Mouse (Mus musculus): ENCODE results near the gene Rpl38. TPM values are rescaled to one million over a fixed set of nuclear protein-coding genes. Genes with fewer than 3 reads are reported as not detected.

The Rpl38 gene
- total and polyA plus RNA-seq, 3 experiments, result 335 to 660 (median 587) TPM

DNA sequence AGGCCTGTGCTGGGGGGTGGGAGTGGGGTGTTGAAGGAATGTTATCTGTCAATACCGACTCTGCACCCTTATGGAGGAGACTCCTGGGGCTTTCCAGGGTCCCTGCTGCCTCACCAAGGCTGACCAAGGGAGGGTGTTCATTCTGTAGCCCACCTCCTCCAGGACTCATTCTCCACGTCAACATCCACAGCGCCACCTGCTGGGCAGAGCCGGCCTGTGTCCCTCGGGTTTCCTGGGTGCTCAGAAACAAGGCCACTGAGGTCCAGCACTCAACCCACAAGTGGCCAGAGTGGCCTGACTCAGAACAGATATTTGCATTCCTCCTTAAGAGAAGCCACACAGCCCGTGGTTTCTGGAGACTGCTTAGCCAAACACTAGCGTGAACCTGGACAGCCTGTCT, 10.6 kb upstream of the Rpl38 start:
- peak in 1 of 2 experiments; percentile 63 for DNase-seq
- TF ChIP-seq CTCF (IDR thresholded peaks at IDR 0.05) (peak; percentile 71), POLR2A (IDR thresholded peaks at IDR 0.05; ENCODE audit: insufficient read depth, low read depth, low read length) (no peak)
- Histone ChIP-seq H3K27ac (no peak overlapping the region), H3K4me3 (no peak overlapping the region), H3K9ac (ENCODE audit: low read depth, low read length) (no peak overlapping the region), H3K79me2 (replicated peaks; ENCODE audit: control insufficient read depth, insufficient read depth, low read length) (no peaks in the 10 kb centered on the region), H3K36me3 (ENCODE audit: control insufficient read depth, insufficient read depth, low read length) (no peaks in the 10 kb centered on the region), H3K27me3 (ENCODE audit: control insufficient read depth, insufficient read depth, low read length) (no peaks in the 10 kb centered on the region; the same call in 1 of the 2 replicates), H3K4me1 (ENCODE audit: control insufficient read depth, insufficient read depth, low read length) (no peaks in the 10 kb centered on the region)
- intact Hi-C loops (cut with DNase I), result no loop called here
- 19% methylated on average over 7 of the region's 7 CpGs for WGBS

DNA sequence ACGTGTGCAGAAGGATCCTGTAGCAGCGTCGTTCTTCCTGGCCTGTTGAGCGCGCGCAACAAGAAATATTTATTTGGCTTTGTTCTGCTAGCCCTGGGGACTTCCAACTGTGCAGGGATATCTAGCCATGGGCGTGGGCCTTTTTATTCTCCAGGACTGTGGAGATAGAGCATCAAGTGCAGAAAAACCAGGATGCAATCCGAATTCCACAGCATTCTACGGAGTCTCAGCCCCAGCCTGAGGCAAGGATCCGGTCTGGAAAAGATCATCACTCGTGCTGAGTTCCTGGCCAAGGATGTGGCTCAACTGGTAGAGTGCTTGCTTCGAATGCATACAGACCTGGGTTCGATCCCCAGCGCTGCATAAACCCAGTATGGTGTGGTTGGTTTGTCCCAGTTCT, 6.2 kb upstream of the Rpl38 start:
- Histone ChIP-seq H3K36me3 (ENCODE audit: control insufficient read depth, insufficient read depth, low read length) (no peaks in the 10 kb centered on the region), H3K27ac (no peak overlapping the region), H3K9ac (ENCODE audit: low read depth, low read length) (no peak overlapping the region), H3K79me2 (replicated peaks; ENCODE audit: control insufficient read depth, insufficient read depth, low read length) (no peaks in the 10 kb centered on the region), H3K4me1 (ENCODE audit: control insufficient read depth, insufficient read depth, low read length) (no peaks in the 10 kb centered on the region), H3K27me3 (ENCODE audit: control insufficient read depth, insufficient read depth, low read length) (no peaks in the 10 kb centered on the region; the same call in 1 of the 2 replicates), H3K4me3 (no peak overlapping the region)
- WGBS, result 80% methylated on average over 14 of the region's 14 CpGs
- TF ChIP-seq CTCF (IDR thresholded peaks at IDR 0.05) (no peak), POLR2A (IDR thresholded peaks at IDR 0.05; ENCODE audit: insufficient read depth, low read depth, low read length) (no peak), EP300 (IDR thresholded peaks at IDR 0.05; ENCODE audit: insufficient read depth, low read depth, low read length) (no peak)
- no peak for DNase-seq
- intact Hi-C loops (cut with DNase I), result loop anchor here (10.0 kb wide), 1 partner anchor 977 kb away; the partner anchor contains the start of genes D11Wsu47e and Fam104a

DNA sequence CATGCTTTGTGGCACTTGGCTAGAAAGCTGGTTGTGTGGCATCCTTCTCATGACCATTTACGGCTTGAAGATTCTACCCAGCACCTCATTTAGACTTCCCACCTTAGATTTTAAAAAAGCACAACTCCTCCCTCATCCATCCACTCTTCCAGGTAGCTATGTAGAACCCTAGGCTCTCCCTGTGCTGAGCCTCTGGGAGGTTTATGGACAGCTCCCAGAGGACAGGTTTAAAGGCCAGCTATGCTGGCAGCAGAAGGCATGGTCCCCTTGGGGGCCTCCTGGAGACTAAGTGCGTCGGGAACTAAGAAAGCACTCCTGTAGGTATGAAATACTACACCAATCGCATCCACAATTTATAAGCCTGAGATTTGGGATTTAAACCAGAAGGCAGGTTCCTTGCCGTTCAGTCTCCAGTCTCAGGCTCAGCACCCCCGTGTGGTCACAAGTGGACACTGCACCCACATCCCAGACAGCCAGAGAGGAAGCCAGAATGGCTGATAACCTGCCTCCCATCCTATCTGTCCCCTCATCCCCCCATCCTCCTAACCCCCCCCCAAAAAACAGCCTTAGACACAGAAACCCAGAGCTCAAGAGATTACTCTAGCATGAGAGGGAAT, 5.5 kb upstream of the Rpl38 start:
- WGBS, result 32% methylated on average over 6 of the region's 6 CpGs
- no peaks in the 10 kb centered on the region for H3K79me2 ChIP-seq (replicated peaks; ENCODE audit: control insufficient read depth, insufficient read depth, low read length)

DNA sequence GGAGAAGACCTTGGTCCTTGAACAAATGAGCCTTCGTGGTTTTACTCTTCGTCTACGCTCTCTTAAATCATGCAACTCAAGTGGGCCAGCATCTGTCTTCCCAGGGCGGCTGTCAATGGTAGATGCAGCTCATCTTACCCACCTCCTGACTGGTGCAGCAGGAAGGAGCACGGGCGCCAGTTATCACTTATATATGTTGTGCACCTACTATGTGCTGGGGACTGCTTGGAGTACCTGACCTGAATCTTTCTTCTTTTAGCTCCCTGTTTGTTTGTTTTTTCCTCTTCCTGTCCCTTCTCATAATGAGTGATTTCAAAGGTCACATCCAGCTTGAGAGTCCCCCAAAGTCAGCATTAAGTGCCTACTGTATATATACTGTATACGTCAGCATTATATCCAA, 4.2 kb upstream of the Rpl38 start:
- intact Hi-C loops (cut with DNase I), result loop anchor here (10.0 kb wide), 1 partner anchor 979 kb away; the partner anchor contains the start of genes D11Wsu47e and Fam104a
- TF ChIP-seq EP300 (IDR thresholded peaks at IDR 0.05; ENCODE audit: insufficient read depth, low read depth, low read length) (no peak), CTCF (IDR thresholded peaks at IDR 0.05) (no peak), POLR2A (IDR thresholded peaks at IDR 0.05; ENCODE audit: insufficient read depth, low read depth, low read length) (no peak)

More for the DNA sequence above, 5.5 kb upstream of the Rpl38 start:
- peak; percentile 28 to 51 for DNase-seq
- intact Hi-C loops (cut with DNase I), result loop anchor here (10.0 kb wide), 1 partner anchor 978 kb away; the partner anchor contains the start of genes D11Wsu47e and Fam104a
- Histone ChIP-seq H3K4me3 (no peak overlapping the region), H3K27ac (no peak overlapping the region), H3K36me3 (ENCODE audit: control insufficient read depth, insufficient read depth, low read length) (no peaks in the 10 kb centered on the region), H3K4me1 (ENCODE audit: control insufficient read depth, insufficient read depth, low read length) (no peaks in the 10 kb centered on the region), H3K27me3 (ENCODE audit: control insufficient read depth, insufficient read depth, low read length) (no peaks in the 10 kb centered on the region; the same call in 1 of the 2 replicates), H3K9ac (ENCODE audit: low read depth, low read length) (no peak overlapping the region)
- no peak for TF ChIP-seq POLR2A (IDR thresholded peaks at IDR 0.05; ENCODE audit: insufficient read depth, low read depth, low read length)
- peak; percentile 79 for TF ChIP-seq CTCF (IDR thresholded peaks at IDR 0.05)

DNA sequence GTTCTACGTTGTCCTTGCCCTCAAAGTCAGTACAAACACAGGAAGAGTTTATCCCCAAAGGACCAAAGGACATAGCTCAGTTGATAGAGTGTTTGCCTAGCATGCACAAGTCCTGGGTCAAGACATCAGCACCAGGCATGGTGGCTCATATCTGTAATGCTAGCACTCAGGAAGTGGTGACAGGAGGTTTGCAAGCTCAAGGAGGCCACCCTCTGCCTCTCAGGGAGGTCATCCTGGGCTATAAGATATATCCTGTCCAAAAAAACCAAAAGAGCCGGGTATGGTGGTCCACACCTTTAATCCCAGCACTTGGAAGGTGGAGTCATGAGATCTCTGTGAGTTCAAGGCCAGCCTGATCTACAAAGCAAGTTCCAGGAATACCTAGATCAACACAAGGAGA, 2.9 kb upstream of the Rpl38 start:
- WGBS, result 16% methylated on average over 2 of the region's 2 CpGs
- Histone ChIP-seq H3K36me3 (ENCODE audit: control insufficient read depth, insufficient read depth, low read length) (peaks cover 9% of the 10 kb centered on the region), H3K4me3 (no peak overlapping the region), H3K27ac (no peak overlapping the region), H3K4me1 (ENCODE audit: control insufficient read depth, insufficient read depth, low read length) (peaks cover 8% of the 10 kb centered on the region), H3K9ac (ENCODE audit: low read depth, low read length) (no peak overlapping the region), H3K79me2 (replicated peaks; ENCODE audit: control insufficient read depth, insufficient read depth, low read length) (no peaks in the 10 kb centered on the region), H3K27me3 (ENCODE audit: control insufficient read depth, insufficient read depth, low read length) (no peaks in the 10 kb centered on the region)
- TF ChIP-seq EP300 (IDR thresholded peaks at IDR 0.05; ENCODE audit: insufficient read depth, low read depth, low read length) (no peak), POLR2A (IDR thresholded peaks at IDR 0.05; ENCODE audit: insufficient read depth, low read depth, low read length) (no peak), CTCF (IDR thresholded peaks at IDR 0.05) (no peak)
- intact Hi-C loops (cut with DNase I), result loop anchor here (10.0 kb wide), 1 partner anchor 981 kb away; the partner anchor contains the start of genes D11Wsu47e and Fam104a
- no peak for DNase-seq

More for the DNA sequence above, 4.2 kb upstream of the Rpl38 start:
- peaks cover under 1% of the 10 kb centered on the region for H3K4me1 ChIP-seq (ENCODE audit: control insufficient read depth, insufficient read depth, low read length)
- no peaks in the 10 kb centered on the region for H3K79me2 ChIP-seq (replicated peaks; ENCODE audit: control insufficient read depth, insufficient read depth, low read length)
- WGBS, result 61% methylated on average over 7 of the region's 7 CpGs
- H3K27ac ChIP-seq, result no peak overlapping the region
- no peak overlapping the region for H3K4me3 ChIP-seq
- no peak for DNase-seq
- H3K9ac ChIP-seq (ENCODE audit: low read depth, low read length), result no peak overlapping the region
- H3K36me3 ChIP-seq (ENCODE audit: control insufficient read depth, insufficient read depth, low read length), result no peaks in the 10 kb centered on the region
- no peaks in the 10 kb centered on the region for H3K27me3 ChIP-seq (ENCODE audit: control insufficient read depth, insufficient read depth, low read length)

DNA sequence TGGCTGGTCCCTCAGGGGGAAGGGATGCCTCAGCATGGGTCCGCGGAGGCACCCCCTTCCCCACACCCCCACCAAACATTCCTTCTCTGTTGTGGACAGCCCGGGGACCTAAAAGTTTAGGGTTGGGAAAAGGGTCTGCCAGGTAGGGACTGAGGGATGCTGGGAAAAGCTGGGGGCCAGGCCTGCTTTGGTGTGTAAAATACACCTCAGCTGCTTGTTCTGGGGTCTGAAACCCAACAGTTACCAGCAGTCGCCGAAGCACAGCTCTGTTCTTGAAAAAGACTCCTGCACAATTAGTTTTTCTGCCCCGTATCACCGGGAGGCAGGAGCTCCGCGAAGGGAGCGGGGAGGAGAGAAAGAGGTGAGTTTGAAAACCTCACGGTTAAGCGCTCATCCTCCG, 1.5 kb upstream of the Rpl38 start:
- Histone ChIP-seq H3K36me3 (ENCODE audit: control insufficient read depth, insufficient read depth, low read length) (peaks cover 9% of the 10 kb centered on the region), H3K9ac (ENCODE audit: low read depth, low read length) (no peak overlapping the region), H3K27ac (no peak overlapping the region), H3K79me2 (replicated peaks; ENCODE audit: control insufficient read depth, insufficient read depth, low read length) (no peaks in the 10 kb centered on the region), H3K4me3 (no peak overlapping the region), H3K27me3 (ENCODE audit: control insufficient read depth, insufficient read depth, low read length) (no peaks in the 10 kb centered on the region), H3K4me1 (ENCODE audit: control insufficient read depth, insufficient read depth, low read length) (peaks cover 11% of the 10 kb centered on the region)
- 19% methylated on average over 13 of the region's 13 CpGs for WGBS
- TF ChIP-seq POLR2A (IDR thresholded peaks at IDR 0.05; ENCODE audit: insufficient read depth, low read depth, low read length) (no peak), EP300 (IDR thresholded peaks at IDR 0.05; ENCODE audit: insufficient read depth, low read depth, low read length) (no peak), CTCF (IDR thresholded peaks at IDR 0.05) (no peak)
- DNase-seq, result no peak
- intact Hi-C loops (cut with DNase I), result loop anchor here (10.0 kb wide), 1 partner anchor 982 kb away; the partner anchor contains the start of genes D11Wsu47e and Fam104a
